Mouse (Mus musculus): ENCODE measurements around the gene Sync.

DNA sequence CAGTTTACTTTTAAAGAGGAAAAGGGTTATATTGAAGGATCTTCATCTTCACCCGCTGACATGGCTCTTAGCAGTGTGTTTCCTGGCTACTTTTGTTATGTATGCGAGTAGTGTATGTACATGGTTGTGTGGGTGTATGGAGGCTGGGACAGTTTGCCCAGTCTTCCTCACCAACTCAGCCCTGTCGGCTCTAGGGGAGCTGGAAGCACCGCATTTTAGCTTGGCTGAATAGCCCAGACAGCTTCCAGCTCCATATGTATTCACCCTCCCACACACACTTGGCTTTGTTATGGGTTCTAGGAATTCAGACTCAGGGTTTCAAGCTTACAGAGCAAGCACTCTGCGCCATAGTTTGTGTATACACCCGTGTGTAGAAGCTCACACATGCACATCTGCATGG lies 63.7 kb downstream of the Sync start:
- TF ChIP-seq CTCF (IDR thresholded peaks at IDR 0.05; ENCODE audit: low read depth, low read length): no peak
- TF ChIP-seq POLR2A (IDR thresholded peaks at IDR 0.05; ENCODE audit: extremely low read depth, insufficient read depth, low read length): no peak

All from liver, adult 2 months (tissue).